Mouse (Mus musculus): ENCODE data around the gene Prss37.
A peak's percentile ranks its signal among the peaks of the same experiment; 100 is the strongest.

Prss37 gene

DNA sequence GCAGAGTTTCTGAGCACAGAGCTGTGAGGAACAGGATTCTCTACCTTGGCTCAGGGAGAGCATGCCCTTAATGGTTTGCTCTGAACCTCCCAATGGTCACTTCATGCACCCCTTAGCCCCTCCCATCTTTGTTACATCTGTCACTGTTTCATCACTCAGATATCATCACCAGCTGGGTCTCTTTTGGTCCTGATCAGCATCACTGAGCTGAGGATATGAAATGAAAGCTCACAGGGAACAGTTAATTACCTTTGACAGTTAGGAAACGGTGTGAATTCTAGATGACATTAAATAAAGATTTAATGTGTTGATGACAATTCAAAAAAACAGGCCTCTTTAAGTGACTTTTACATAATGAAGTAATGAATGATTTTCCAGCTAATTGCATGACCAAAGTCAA is at the start of gene Prss37:
Gene Prss37 (minus strand): TSS at position 101 of the 400 bp plus-strand sequence.
- no peak for DNase-seq

DNA sequence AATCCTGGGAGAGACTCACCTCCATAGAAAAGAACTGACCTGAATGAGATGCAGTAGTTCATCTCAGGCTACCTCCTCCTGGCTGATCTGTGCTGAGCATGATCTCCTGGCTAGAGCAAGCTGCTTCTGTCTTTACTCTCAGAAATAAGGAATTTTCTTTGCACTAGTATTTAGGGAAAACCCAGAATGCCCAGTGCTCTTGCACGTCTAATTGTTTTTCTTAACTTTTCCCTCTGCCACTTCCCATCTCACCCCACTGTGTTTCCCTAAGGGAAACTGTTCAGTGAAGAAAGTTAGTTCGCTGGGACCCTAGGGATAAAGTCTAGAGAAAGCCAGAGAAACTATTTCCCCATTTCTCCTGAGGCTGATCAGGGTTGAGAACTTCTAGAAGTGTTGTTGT is 35.6 kb upstream of the Prss37 start, which contains the start of gene Olfr461:
Gene Olfr461 (minus strand): TSS at position 101 of the 400 bp plus-strand sequence.
- DNase-seq, result no peak

DNA sequence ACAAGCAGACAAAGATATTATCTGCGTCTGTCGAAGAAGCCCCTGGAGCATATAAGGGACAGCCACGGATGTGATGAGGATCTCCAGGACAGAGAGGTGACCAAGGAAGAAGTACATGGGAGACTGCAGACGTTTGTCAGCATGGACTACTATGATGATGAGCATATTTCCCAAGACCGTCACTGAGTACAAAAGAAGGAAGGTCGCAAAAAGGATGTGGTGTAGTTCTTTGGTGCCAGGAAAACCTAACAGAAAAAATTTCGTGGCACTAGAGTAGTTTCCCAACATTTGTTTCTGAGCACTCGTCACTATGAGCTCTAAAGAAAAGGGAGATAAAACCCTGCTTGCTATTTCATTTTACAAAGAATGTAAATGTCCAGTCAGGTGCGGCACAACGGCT is 25.4 kb upstream of the Prss37 start:
- DNase-seq, result no peak

DNA sequence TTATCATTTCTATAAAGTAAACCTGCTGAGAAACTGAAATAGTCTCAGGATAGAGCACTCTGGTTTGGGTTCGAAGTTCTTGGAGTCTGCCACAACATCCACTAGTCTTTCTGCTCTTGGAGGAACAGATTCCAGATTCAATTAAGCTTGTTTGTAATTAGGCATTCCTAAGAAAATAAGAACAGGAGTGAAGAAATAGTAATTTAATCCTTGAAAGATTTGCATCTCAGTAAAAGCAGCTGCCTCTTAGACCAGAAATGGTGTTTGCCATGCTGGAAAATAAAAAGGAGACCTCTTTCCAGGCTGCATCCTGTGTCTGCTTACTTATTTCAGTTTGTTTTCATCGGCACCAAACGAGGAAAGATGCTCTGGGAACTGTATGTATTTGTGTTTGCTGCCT is 26.1 kb downstream of the Prss37 start, which contains the start of gene Tas2r108:
Gene Tas2r108 (plus strand): TSS at position 301 of the 400 bp plus-strand sequence.
- DNase-seq, result no peak

DNA sequence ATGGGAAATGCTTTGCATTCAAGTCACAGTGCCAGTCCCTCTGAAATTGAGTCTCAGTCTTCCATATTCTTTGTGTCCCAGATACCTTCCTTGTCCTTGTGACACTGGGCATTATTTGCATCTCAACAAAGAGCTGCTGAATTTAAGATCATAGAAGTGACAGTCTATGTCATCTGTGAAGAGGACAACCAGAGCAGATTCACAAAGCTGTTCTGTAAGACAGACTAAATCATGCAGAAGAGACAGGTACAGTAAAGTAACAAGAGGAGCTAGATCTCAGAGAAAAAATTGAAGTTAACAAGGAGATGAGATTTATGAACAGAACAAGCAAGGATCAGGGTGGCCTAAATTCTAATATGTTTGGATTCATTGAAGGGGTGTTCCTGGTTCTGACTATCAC is 28.4 kb downstream of the Prss37 start, which contains the start of gene Tas2r137:
Gene Tas2r137 (plus strand): TSS at position 301 of the 400 bp plus-strand sequence.
- DNase-seq, result no peak

DNA sequence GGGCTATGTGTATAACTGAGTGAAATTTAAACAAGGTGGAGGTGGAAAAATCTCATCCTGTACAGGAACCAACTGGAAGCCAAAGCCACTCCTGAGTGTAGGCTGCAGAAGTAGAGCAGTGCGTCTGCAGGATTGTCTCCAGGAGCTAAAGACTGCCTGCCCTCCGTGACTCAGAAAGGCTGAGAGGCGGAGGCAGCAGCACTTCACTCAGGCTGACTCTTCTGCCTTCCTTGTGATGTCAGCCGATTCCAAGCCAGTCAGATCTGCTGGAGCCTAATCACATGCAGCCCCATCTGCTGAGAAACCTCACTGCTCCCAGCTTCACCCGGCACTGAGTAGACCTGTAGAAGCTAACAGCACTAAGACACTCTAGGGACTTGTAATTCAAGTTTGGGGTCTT is 37.0 kb downstream of the Prss37 start:
- DNase-seq, result no peak

DNA sequence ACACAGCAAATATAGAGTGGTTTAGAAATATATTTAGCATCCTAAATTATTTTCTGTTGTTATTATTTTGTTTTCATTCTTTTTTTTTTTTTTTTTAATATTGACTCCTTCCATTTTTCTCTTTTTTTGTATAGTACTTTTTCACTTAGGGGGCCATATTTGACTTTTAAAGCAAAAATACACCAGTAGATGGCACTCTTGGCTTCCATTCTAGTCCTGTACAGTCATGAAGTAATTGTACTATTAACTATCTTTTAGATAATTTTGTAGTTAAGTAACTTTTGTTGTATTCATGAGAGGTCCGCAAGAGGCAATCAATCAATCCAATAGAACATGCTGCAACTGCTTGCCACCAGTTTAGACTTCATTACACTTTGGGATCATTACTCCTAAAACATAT is 39.6 kb downstream of the Prss37 start:
- no peak for DNase-seq

DNA sequence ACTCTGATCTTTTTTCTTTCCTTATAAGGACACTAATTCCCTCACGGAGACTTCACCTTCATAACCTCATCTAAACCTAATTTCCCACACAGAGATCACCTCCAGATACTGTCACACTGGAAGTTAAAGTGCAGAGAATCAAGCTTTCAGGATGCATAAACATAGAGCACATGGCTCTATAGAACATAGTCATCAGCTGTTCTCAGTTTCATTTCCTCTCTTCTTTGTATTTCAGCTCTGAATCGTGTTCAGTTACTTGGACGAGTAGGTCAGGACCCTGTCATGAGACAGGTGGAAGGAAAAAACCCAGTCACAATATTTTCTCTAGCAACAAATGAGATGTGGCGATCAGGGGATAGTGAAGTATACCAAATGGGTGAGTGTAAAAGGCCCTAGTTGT is 43.2 kb downstream of the Prss37 start:
- DNase-seq, result no peak

DNA sequence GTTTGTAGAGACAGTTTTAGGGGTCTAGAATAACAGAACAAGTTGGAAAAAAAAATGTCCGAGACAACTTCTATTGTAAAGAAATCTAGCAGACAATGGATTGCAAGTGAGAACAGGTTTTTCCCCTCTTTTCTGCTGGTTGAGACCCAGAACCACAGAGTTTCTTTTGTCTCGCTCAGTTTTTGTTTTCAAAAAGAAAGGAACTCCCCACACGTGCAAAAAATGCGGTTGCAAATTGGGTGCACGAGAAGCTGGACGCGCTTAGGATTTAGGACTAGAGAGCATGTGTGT is 47.6 kb downstream of the Prss37 start:
- no peak for DNase-seq

DNA sequence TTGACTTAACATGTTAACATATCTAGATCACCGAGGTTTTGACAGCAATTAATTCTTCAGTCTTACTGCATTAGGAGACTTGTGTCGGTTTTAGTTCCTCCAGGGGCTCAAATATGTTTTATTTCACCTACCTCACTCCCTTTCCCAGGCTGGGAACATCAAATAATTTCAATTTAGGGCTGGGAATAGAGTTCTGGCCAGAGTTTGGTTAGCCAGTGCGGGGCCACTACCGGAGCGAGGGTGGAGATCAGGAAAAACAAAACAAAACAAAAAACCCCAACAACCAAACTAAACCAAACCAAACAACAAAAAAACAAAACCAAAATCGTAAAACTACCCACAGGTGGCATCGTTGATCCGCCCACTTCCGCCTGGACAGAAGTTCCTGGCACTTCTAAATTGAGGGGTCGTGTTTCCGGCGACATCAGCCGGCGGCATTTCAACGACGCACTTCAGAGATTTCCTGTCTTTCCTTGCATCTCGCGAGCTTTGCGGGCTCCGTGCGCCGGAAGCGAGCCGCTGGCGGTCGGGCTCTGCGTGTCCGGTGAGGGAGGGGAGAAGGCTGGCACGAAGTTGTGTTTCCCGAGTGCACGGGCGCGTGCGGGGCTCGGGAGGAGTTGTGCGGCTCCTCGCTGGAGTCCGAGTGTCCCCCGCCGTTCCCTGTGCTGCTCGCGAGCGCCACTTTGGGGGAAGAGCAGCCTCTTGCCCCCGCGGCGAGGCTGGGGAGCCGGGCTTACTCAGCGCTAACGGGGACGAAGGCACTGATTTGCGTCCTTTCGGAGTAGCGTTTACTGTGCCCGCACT is 48.2 kb downstream of the Prss37 start, which contains the start of gene Ssbp1:
Gene Ssbp1 (plus strand): TSS at position 437 of the 804 bp plus-strand sequence.
- DNase-seq, result peak; percentile 83 to 85

DNA sequence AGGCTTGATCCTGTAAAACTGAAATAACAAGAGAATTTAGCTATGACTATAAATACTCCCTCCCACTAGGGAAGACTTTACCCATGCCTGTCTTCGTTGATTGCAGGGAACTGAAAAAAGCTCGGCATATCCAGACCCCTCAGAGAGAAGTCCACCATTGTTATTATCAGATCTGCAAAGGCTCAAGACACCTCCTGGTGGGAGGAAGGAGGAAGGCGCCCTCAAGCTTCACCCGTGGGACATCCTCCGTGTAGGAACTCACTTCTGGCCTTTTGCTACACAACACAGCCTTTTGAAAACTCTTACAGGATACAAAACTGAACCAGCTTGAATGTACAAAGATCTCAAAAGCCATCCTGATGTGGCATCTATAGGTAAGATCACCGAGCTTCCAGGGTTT is 53.6 kb downstream of the Prss37 start:
- DNase-seq, result no peak
